Mouse (Mus musculus): ENCODE measurements around the gene Ube3c. TPM values are rescaled to one million over a fixed set of nuclear protein-coding genes. Genes with fewer than 3 reads are reported as not detected.
"Not testable (repeated sequence)": the region's sequence is repeated elsewhere in the genome, so short reads cannot be mapped to it uniquely, and the experiment has no call there.

The Ube3c gene
- polyA plus RNA-seq (2015; fragmentation: Nextera tagmentation; extraction: Ambion mirVana): 19.7 and 24.6 TPM in 2 replicates

DNA sequence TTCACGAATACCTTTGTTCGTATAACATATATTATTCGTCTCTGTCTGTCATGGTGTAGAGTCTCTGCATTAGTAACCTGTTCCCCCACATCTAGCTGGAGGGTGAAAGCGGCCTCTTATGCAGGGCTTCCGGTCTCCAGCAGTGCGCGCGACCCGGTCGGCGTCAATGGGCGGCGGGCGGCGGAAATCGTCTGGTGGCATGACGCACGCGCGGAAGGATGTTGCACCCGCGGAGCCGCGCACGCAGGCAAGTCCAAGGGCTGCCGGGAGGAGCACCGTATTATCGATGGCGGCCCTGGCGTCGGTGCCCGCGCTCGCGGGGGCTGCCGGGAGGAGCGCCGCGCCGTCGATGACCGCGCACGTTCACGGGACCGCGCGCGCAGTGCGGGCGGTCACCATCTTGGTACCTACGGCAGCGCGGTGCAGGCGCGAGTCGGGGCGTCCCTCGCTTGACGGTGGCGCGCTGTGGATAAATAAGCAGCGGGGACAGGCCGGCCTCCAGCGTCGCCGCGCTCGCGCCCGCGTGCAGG, at the start of gene Ube3c:
TSS of gene Ube3c (plus strand) at position 395 of the 530 bp plus-strand sequence.
- WGBS: under 1% methylated on average over 72 of the region's 72 CpGs
- peak within 1 kb of the TSS; percentile 87 for H3K4me2 ChIP-seq
- H3K27ac ChIP-seq: peak within 1 kb of the TSS; percentile 95
- peaks cover 15% of the 10 kb centered on the region for H3K4me1 ChIP-seq
- H3K36me3 ChIP-seq: no peaks in the 10 kb centered on the region
- ATAC-seq (ENCODE audit: insufficient number of reproducible peaks, low FRiP score, low TSS enrichment, low read depth): peak; percentile 98
- H3K9ac ChIP-seq: peak within 1 kb of the TSS; percentile 63
- H3K9me3 ChIP-seq: no peaks in the 10 kb centered on the region
- H3K4me3 ChIP-seq: peak within 1 kb of the TSS; percentile 82
- no peaks in the 10 kb centered on the region for H3K27me3 ChIP-seq

GRCm38 (mm10) chr5:29560111-29560510, 8.9 kb upstream of the Ube3c start:
- Histone ChIP-seq H3K9ac (no peak overlapping the region), H3K4me2 (no peak overlapping the region), H3K27ac (no peak overlapping the region), H3K27me3 (no peaks in the 10 kb centered on the region), H3K4me3 (no peak overlapping the region), H3K4me1 (no peaks in the 10 kb centered on the region), H3K9me3 (no peaks in the 10 kb centered on the region), H3K36me3 (no peaks in the 10 kb centered on the region)
- ATAC-seq (ENCODE audit: insufficient number of reproducible peaks, low FRiP score, low TSS enrichment, low read depth): no peak
- 82% methylated on average over 5 of the region's 5 CpGs for WGBS

DNA sequence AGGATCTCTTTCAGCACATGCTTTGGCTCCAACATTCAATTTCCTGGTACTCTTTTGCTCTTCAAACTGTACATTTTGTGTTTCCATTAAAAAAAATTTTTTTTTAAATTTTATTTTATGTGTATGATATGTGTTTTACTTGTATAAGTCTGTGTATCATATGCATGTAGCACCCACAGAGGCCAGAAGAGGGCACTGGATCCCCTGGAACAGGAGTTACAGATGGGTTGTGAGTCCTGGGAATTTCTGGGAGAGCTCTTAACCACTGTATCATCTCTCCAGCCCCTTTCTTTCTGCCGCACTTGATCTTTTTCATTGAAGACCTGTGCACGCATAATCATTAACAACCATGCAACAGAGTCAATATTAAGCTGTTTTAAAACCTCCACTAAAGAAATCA, 8.4 kb upstream of the Ube3c start:
- H3K27me3 ChIP-seq: no peaks in the 10 kb centered on the region

DNA sequence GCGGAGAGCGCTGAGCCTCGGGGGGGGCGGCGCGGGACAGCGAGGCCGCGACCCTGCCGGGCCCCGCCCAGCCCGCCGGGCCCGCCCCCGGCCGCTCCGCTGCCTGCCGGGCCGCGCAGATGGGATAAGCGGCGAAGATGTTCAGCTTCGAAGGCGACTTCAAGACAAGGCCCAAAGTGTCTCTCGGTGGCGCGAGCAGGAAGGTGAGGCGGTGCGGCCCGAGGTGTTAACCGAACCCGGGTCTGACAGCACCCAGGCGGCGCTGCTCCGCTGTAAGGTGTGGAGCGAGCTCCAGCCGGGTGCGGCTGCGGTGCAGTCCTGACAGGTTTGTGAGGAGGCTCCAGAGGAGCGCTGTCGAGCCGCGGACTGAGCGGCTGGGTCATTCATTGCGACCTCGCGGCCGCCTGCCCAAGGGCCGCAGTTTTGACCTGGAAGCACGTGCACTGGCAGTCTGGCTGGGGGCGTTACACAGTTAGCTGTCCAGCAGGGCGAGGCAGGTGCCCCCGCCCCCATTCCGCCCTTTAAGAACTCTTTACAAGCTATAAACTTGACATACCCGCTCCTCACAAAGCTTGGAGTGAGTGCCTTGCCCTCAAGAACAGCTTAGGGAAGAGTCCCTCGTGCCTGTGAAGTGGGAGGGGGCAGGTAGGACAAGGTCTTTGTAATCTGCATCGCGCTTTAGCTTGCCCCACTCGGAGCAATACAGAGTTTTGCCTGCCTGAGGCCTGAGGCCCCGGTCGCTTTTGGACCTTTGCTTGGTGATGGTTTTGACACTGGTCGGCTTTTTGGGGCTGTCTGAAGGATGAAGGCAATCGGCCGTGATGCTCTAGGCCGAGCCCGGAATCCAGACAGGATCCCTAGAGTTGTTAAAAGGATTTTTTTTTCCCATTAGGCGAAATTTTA, 587 bp downstream of the Ube3c start:
- H3K9me3 ChIP-seq: no peaks in the 10 kb centered on the region
- ATAC-seq (ENCODE audit: insufficient number of reproducible peaks, low FRiP score, low TSS enrichment, low read depth): peak; percentile 79
- peaks cover 15% of the 10 kb centered on the region for H3K4me1 ChIP-seq
- H3K27me3 ChIP-seq: no peaks in the 10 kb centered on the region
- no peaks in the 10 kb centered on the region for H3K36me3 ChIP-seq
- peak overlapping the region; percentile 63 for H3K9ac ChIP-seq
- peak overlapping the region; percentile 82 for H3K4me3 ChIP-seq
- peak overlapping the region; percentile 87 for H3K4me2 ChIP-seq
- peak overlapping the region; percentile 95 for H3K27ac ChIP-seq
- WGBS: 3% methylated on average over 67 of the region's 67 CpGs

More for the DNA sequence above, 8.4 kb upstream of the Ube3c start:
- no peak for ATAC-seq (ENCODE audit: insufficient number of reproducible peaks, low FRiP score, low TSS enrichment, low read depth)
- Histone ChIP-seq H3K4me2 (no peak overlapping the region), H3K9me3 (no peaks in the 10 kb centered on the region), H3K27ac (no peak overlapping the region), H3K4me1 (no peaks in the 10 kb centered on the region), H3K9ac (no peak overlapping the region), H3K36me3 (no peaks in the 10 kb centered on the region), H3K4me3 (no peak overlapping the region)
- 98% methylated on average over 2 of the region's 2 CpGs for WGBS

GRCm38 (mm10) chr5:29574286-29574685, 5.2 kb downstream of the Ube3c start:
- peaks cover 15% of the 10 kb centered on the region for H3K4me1 ChIP-seq
- H3K9ac ChIP-seq; H3K36me3 ChIP-seq; ATAC-seq (ENCODE audit: insufficient number of reproducible peaks, low FRiP score, low TSS enrichment, low read depth); H3K27me3 ChIP-seq; H3K4me3 ChIP-seq; H3K4me2 ChIP-seq; H3K27ac ChIP-seq; H3K9me3 ChIP-seq: not testable (repeated sequence)
- WGBS: 87% methylated on average over 11 of the region's 11 CpGs

GRCm38 (mm10) chr5:29575085-29575484, 6.0 kb downstream of the Ube3c start:
- H3K9me3 ChIP-seq: no peaks in the 10 kb centered on the region
- ATAC-seq (ENCODE audit: insufficient number of reproducible peaks, low FRiP score, low TSS enrichment, low read depth): no peak
- H3K27me3 ChIP-seq: no peaks in the 10 kb centered on the region
- 51% methylated on average over 2 of the region's 2 CpGs for WGBS
- H3K4me2 ChIP-seq: no peak overlapping the region
- peaks cover 8% of the 10 kb centered on the region for H3K4me1 ChIP-seq
- 0 out of 2 replicates have a peak, but pooled peaks cover 2% of the 10 kb centered on the region for H3K36me3 ChIP-seq
- H3K27ac ChIP-seq: no peak overlapping the region
- no peak overlapping the region for H3K4me3 ChIP-seq
- H3K9ac ChIP-seq: no peak overlapping the region

- Histone ChIP-seq H3K27ac (no peak overlapping the region), H3K4me3 (no peak overlapping the region), H3K36me3 (0 out of 2 replicates have a peak, but pooled peaks cover 2% of the 10 kb centered on the region), H3K4me2 (no peak overlapping the region), H3K4me1 (no peaks in the 10 kb centered on the region), H3K9ac (no peak overlapping the region), H3K27me3 (no peaks in the 10 kb centered on the region), H3K9me3 (no peaks in the 10 kb centered on the region)
- ATAC-seq (ENCODE audit: insufficient number of reproducible peaks, low FRiP score, low TSS enrichment, low read depth): no peak
- 84% methylated on average over 4 of the region's 4 CpGs for WGBS
These were observed 9.0 kb downstream of the Ube3c start for GRCm38 (mm10) chr5:29577795-29578631.

DNA sequence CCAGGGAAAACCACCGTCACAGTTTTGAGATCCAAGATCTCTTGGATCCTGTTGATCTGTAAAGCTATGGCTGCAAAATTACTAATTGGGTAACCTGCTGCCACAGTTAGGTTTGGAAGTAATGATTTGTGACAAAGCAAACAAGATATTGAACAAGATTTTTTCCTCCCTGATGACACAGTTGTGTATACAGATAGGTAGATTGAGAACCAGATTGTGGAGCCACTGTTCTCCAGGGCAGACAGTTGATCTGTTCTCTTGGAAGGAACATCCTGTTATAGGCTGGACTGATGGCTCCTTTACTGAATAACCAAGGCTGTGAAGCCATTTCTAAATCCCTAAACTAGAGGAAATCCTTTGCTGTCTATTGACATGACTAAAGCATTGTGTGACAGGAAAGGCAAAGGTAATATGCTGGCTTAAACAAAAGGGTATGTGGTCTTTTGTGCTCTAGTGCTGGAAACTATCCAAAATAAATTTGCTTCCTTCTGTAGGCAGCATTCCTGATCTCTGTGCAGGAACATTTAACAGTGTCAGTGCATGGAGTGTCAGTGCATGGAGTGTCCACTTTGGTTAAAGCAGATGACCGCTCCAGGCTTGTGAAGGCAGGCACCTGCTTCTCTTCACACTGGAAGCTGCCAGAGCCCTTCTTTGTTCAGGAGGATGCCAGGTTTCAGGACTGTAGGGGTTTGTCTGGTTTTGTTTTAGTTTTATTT, 15.0 kb downstream of the Ube3c start:
- Histone ChIP-seq H3K27me3 (no peaks in the 10 kb centered on the region), H3K4me3 (no peak overlapping the region), H3K27ac (no peak overlapping the region), H3K9me3 (no peaks in the 10 kb centered on the region), H3K4me2 (no peak overlapping the region), H3K36me3 (0 out of 2 replicates have a peak, but pooled peaks cover 2% of the 10 kb centered on the region), H3K9ac (no peak overlapping the region), H3K4me1 (no peaks in the 10 kb centered on the region)
- ATAC-seq (ENCODE audit: insufficient number of reproducible peaks, low FRiP score, low TSS enrichment, low read depth): no peak
- 90% methylated on average over 2 of the region's 2 CpGs for WGBS

DNA sequence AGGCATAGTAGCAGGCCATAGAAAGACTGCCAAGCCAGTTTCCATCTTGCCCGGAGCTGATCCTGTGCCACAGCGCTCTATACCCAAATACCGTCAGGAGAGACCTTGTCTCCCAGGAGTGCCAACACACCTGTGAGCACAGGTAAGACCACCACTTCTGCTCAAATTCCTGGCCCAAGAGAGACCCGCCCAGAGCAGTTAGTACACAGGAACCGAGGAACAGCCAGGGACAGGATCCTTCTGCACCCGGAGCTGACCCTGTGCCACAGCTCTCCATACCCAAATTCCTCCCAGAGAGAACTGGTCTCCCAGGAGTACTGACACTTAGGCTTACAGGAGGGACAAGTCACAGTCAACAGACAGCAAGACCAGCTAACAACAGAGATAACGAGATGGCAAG, 23.1 kb downstream of the Ube3c start:
- WGBS: 95% methylated on average over 7 of the region's 7 CpGs
- not testable (repeated sequence) for H3K4me1 ChIP-seq; ATAC-seq (ENCODE audit: insufficient number of reproducible peaks, low FRiP score, low TSS enrichment, low read depth); H3K4me2 ChIP-seq; H3K9me3 ChIP-seq; H3K27me3 ChIP-seq; H3K4me3 ChIP-seq; H3K9ac ChIP-seq; H3K27ac ChIP-seq
- peaks cover 54% of the 10 kb centered on the region for H3K36me3 ChIP-seq

DNA sequence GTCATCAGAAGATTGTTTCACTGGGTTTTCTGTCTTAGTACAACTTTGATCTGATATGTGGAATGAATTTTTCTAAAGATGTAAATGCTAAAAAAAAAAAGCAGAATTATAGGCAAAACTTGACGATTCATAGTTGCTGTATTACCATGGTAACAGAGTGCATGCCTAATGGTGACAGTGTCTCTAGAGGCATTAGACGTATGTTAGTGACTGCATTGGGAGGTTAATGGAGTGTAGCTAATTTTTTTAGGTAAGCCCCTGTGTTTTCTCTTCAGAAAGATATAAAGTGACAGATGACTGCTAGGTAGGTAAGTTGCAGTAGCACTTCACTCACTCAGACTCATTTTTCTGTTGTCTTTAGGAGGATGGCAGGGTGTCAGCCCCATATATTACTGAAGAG, 37.5 kb downstream of the Ube3c start:
- H3K9me3 ChIP-seq: no peaks in the 10 kb centered on the region
- no peak overlapping the region for H3K4me3 ChIP-seq
- WGBS: 78% methylated on average over 2 of the region's 2 CpGs
- H3K27me3 ChIP-seq: no peaks in the 10 kb centered on the region
- no peak overlapping the region for H3K9ac ChIP-seq
- H3K4me2 ChIP-seq: no peak overlapping the region
- no peaks in the 10 kb centered on the region for H3K4me1 ChIP-seq
- no peak for ATAC-seq (ENCODE audit: insufficient number of reproducible peaks, low FRiP score, low TSS enrichment, low read depth)
- no peak overlapping the region for H3K27ac ChIP-seq
- peaks cover 59% of the 10 kb centered on the region for H3K36me3 ChIP-seq

DNA sequence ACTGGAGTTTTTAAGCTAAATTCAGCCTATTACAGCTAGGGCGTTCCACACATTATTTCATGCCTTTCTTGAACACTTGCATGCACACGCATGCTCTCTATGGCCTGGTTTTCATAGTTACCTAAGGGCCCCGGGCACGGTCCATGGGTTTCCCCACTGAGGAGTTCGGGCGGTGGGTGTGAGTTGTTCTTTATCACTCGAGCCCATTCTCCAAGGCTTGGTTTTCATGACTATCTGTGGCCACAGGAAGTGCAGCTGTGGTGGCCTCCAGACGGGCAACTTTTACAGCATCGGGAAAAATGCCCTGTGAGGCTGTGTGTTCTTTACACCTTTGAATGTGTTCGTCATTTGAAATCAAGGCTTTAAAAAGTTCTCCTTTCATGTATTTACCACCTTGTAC, 56.6 kb downstream of the Ube3c start:
- H3K4me1 ChIP-seq: no peaks in the 10 kb centered on the region
- no peak overlapping the region for H3K4me3 ChIP-seq
- no peak overlapping the region for H3K4me2 ChIP-seq
- no peak overlapping the region for H3K27ac ChIP-seq
- H3K27me3 ChIP-seq: no peaks in the 10 kb centered on the region
- H3K9ac ChIP-seq: no peak overlapping the region
- no peaks in the 10 kb centered on the region for H3K9me3 ChIP-seq
- ATAC-seq (ENCODE audit: insufficient number of reproducible peaks, low FRiP score, low TSS enrichment, low read depth): no peak
- 72% methylated on average over 10 of the region's 10 CpGs for WGBS
- peaks cover 33% of the 10 kb centered on the region for H3K36me3 ChIP-seq
